Mouse (Mus musculus) neural tube, embryonic 11.5 days (tissue): ENCODE measurements around the gene Cdk13. TPM values are rescaled to one million over a fixed set of nuclear protein-coding genes. Genes with fewer than 3 reads are reported as not detected.

ENCODE experiments used
- ATAC-seq: fragments of 200-750 bp; cut with Nextera tagmentation; 2 replicates; pipeline ENCODE4 v1.8.0; 2017; ENCODE audit warnings: moderate number of reproducible peaks, mild to moderate bottlenecking, moderate TSS enrichment, moderate library complexity; ENCODE audit not compliant: insufficient read depth, low FRiP score, low TSS enrichment
- DNase-seq: peaks from one replicate; pipeline ENCODE4 v3.0.0-alpha.2; 2015; ENCODE audit warnings: low spot score
- H3K27ac ChIP-seq: fragments of 300-500 bp; sonication (generic); 2 replicates; pipeline ENCODE4 v1.5.1; 2014; ENCODE audit warnings: low read depth, mild to moderate bottlenecking, low read length
- H3K27me3 ChIP-seq: fragments of 300-500 bp; sonication (generic); 2 replicates; pipeline ENCODE4 v1.6.1; 2014; ENCODE audit warnings: mild to moderate bottlenecking, low read length, mixed read lengths; ENCODE audit not compliant: control insufficient read depth, insufficient read depth
- H3K36me3 ChIP-seq: fragments of 300-500 bp; sonication (generic); 2 replicates; pipeline ENCODE4 v1.6.1; 2014; ENCODE audit warnings: mild to moderate bottlenecking, low read length, moderate library complexity, mixed read lengths; ENCODE audit not compliant: control insufficient read depth, insufficient read depth
- H3K4me1 ChIP-seq: fragments of 300-500 bp; sonication (generic); 2 replicates; pipeline ENCODE4 v1.6.1; 2014; ENCODE audit warnings: low read length, mixed read lengths; ENCODE audit not compliant: control insufficient read depth, insufficient read depth
- H3K4me2 ChIP-seq: fragments of 300-500 bp; sonication (generic); 2 replicates; pipeline ENCODE4 v1.6.1; 2014; ENCODE audit warnings: low read depth, mild to moderate bottlenecking, moderate library complexity
- H3K4me3 ChIP-seq: fragments of 300-500 bp; sonication (generic); 2 replicates; pipeline ENCODE4 v1.5.1; 2014; ENCODE audit warnings: low read depth, low read length
- H3K9ac ChIP-seq: fragments of 300-500 bp; sonication (generic); 2 replicates; pipeline ENCODE4 v1.6.1; 2014; ENCODE audit warnings: mild to moderate bottlenecking, low read length
- H3K9me3 ChIP-seq: fragments of 300-500 bp; sonication (generic); 2 replicates; pipeline ENCODE4 v1.6.1; 2016; ENCODE audit warnings: low read length; ENCODE audit not compliant: control insufficient read depth
- WGBS: fragments of 180-500 bp; shearing (Covaris S2); extraction: QIAGEN DNeasy Blood & Tissue Kit; methylation state at CpG from one replicate; pipeline ENCODE4 v1.1.7; 2014; 5-methylcytosine and 5-hydroxymethylcytosine counted together
- microRNA counts: library from miRNA; unstranded; fragments of <30 nt; microRNA quantifications from one replicate; lab custom pipeline; 2015
- microRNA-seq: library from miRNA; unstranded; fragments of <30 nt; microRNA quantifications from one replicate; pipeline ENCODE4, GENCODE M21; 2016
- polyA plus RNA-seq: library from polyadenylated mRNA; unstranded; fragments of >200 nt; fragmentation: Nextera tagmentation; extraction: Ambion mirVana; gene quantifications from 2 replicates; pipeline ENCODE4 v1.2.1, GENCODE M21; 2014

Gene Cdk13
- polyA plus RNA-seq, 1 experiment from 2014 or later: 20.9 TPM

DNA sequence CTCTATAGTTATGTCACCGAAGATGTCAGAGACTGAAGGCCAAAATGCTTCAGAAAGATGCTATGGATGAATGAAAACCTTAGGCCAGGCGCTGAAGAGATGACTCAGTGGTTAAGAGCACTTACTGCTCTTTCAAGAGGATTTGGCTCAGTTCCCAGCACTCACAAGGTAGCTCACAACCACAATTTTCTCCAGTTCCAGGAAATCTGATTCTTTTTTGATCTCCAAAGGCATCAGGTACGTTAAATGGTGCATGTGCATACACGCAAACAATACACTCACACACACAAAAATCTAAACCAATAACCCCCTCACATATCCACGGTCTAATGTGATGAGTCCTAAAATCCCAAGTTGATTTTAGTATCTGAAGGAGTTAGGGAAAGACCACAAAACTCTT, 111.1 kb downstream of the Cdk13 start:
- DNase-seq (no peak), ATAC-seq (no peak)
- no peaks in the 10 kb centered on the region for H3K36me3 ChIP-seq
- H3K4me1 ChIP-seq: no peaks in the 10 kb centered on the region
- WGBS: 80% methylated on average over 5 of the region's 5 CpGs
- no peaks in the 10 kb centered on the region for H3K9me3 ChIP-seq
- no peak overlapping the region for H3K9ac ChIP-seq
- peak overlapping the region; percentile 79; the same call in 1 of the 2 replicates for H3K4me3 ChIP-seq
- H3K27ac ChIP-seq: no peak overlapping the region
- no peaks in the 10 kb centered on the region for H3K27me3 ChIP-seq
- no peak overlapping the region for H3K4me2 ChIP-seq

DNA sequence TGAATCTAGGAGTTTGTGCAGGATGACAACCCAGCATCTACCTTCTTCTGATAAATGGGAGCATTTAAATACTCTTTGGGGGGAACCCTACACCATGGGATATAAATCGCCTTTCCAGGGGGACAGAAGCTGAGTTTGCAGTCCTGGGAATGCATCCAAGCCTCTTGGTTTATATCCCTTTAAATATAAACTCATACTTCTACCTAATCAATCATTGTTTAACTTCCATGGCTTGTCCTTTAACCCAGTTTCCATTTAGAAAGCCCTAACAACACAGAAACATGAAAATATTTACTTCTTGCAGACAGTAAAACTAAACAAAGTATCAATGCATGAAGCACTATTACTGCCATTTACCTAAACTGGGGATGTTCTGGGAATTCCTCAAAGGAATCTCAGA, 113.5 kb downstream of the Cdk13 start:
- H3K4me3 ChIP-seq: no peak overlapping the region
- no peak overlapping the region for H3K27ac ChIP-seq
- DNase-seq (no peak), ATAC-seq (no peak)
- no peaks in the 10 kb centered on the region for H3K27me3 ChIP-seq
- H3K36me3 ChIP-seq: no peaks in the 10 kb centered on the region
- no peak overlapping the region for H3K4me2 ChIP-seq
- H3K9ac ChIP-seq: no peak overlapping the region
- no peaks in the 10 kb centered on the region for H3K4me1 ChIP-seq
- no peaks in the 10 kb centered on the region for H3K9me3 ChIP-seq
- WGBS: 75% methylated on average over 1 of the region's 1 CpGs

DNA sequence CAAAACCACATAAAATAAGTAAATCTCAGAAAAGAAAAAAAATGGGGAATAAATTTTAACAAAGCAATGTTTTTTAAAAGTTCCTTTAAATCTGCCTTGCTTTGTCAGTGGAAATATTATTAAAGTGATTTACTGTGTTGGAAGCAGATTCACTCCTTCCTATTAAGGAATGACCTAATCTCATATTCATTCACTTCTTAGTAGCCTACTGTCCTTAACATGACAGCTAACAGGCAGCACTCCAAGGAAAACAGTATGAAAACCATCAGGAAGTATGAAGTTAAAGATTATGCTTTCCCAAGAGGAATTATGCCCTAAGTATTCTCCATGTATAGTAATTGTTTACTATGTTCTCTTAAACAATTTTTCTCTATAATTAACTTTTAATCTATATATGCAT, 114.2 kb downstream of the Cdk13 start:
- Histone ChIP-seq H3K27ac (no peak overlapping the region), H3K4me3 (no peak overlapping the region), H3K9ac (no peak overlapping the region), H3K4me2 (no peak overlapping the region), H3K4me1 (no peaks in the 10 kb centered on the region), H3K36me3 (no peaks in the 10 kb centered on the region), H3K27me3 (no peaks in the 10 kb centered on the region), H3K9me3 (no peaks in the 10 kb centered on the region)
- ATAC-seq (no peak), DNase-seq (no peak)

GRCm38 (mm10) chr13:17689461-17689860, 115.4 kb downstream of the Cdk13 start:
- H3K4me2 ChIP-seq: no peak overlapping the region

GRCm38 (mm10) chr13:17671122-17671521, 133.8 kb downstream of the Cdk13 start:
- Histone ChIP-seq H3K4me2 (no peak overlapping the region), H3K9me3 (no peaks in the 10 kb centered on the region), H3K9ac (no peak overlapping the region), H3K27me3 (no peaks in the 10 kb centered on the region), H3K4me1 (no peaks in the 10 kb centered on the region), H3K27ac (no peak overlapping the region), H3K4me3 (no peak overlapping the region), H3K36me3 (no peaks in the 10 kb centered on the region)
- DNase-seq (no peak), ATAC-seq (no peak)
- WGBS: 79% methylated on average over 1 of the region's 1 CpGs

More at GRCm38 (mm10) chr13:17689461-17689860, 115.4 kb downstream of the Cdk13 start:
- Histone ChIP-seq H3K27ac (no peak overlapping the region), H3K27me3 (no peaks in the 10 kb centered on the region), H3K9me3 (no peaks in the 10 kb centered on the region), H3K9ac (no peak overlapping the region), H3K4me1 (no peaks in the 10 kb centered on the region), H3K36me3 (no peaks in the 10 kb centered on the region), H3K4me3 (no peak overlapping the region)
- ATAC-seq (no peak), DNase-seq (no peak)

DNA sequence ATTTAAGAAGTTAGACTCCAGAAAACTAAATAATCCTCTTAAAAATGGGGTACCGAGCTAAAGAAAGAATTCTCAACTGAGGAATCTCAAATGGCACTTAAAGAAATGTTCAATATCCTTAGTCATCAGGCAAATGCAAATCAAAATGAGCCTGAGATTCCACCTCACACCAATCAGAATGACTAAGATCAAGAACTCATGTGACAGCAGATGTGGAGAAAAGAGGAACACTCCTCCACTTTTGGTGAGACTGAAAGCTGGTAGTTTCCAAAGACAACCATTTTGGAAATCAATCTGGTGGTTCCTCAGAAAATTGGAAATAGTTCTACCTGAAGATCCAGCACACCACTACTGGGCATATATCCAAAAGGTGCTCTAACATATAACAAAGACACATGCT, 137.5 kb downstream of the Cdk13 start:
- H3K4me2 ChIP-seq: no peak overlapping the region
- no peaks in the 10 kb centered on the region for H3K9me3 ChIP-seq
- H3K4me3 ChIP-seq: no peak overlapping the region
- no peak for DNase-seq
- no peaks in the 10 kb centered on the region for H3K27me3 ChIP-seq
- no peaks in the 10 kb centered on the region for H3K36me3 ChIP-seq
- ATAC-seq: no peak
- H3K9ac ChIP-seq: no peak overlapping the region
- no peak overlapping the region for H3K27ac ChIP-seq
- 86% methylated on average over 1 of the region's 1 CpGs for WGBS
- H3K4me1 ChIP-seq: no peaks in the 10 kb centered on the region

MicroRNAs within 50 kb of the gene (microRNA counts, 519-probe panel; counts per million panel counts)
- microRNA mmu-miR-466i (lab: Ali Mortazavi, UCI): 171 counts per million, percentile 57 among the panel's probes with 10 or more counts

Small RNA genes within 50 kb of the gene (microRNA-seq; reads per million reads assigned to microRNA genes)
- gene Mir466i: not detected

Other genes with a start within 250 kb of the Cdk13 start
- gene Mplkip, start 109.9 kb downstream of the Cdk13 start, polyA plus RNA-seq: 53.9 and 58.9 TPM in 2 replicates
- gene Sugct, start 109.5 kb downstream of the Cdk13 start, polyA plus RNA-seq: 2.4 and 2.7 TPM in 2 replicates
- 140 and 150 TPM in 2 replicates for gene Rala, start 139.1 kb upstream of the Cdk13 start, polyA plus RNA-seq
- gene Yae1d1, start 188.3 kb upstream of the Cdk13 start, polyA plus RNA-seq: 84.2 and 87.5 TPM in 2 replicates